Mouse (Mus musculus) cortical plate, adult 2 months (tissue): ENCODE data around the gene Rad54l2.

Source experiments
- CTCF ChIP-seq: fragments of 200-500 bp; IDR thresholded peaks from 2 replicates; pipeline ENCODE4 v1.5.1; 2011; ENCODE audit warnings: mild to moderate bottlenecking, control low read depth, low read length; ENCODE audit not compliant: insufficient read depth; ENCODE audit errors: extremely low read depth
- POLR2A ChIP-seq: fragments of 200-500 bp; IDR thresholded peaks from 2 replicates; pipeline ENCODE4 v1.6.1; 2011; ENCODE audit warnings: mild to moderate bottlenecking, low read length, control low read depth; ENCODE audit not compliant: insufficient read depth; ENCODE audit errors: extremely low read depth

GRCm38 (mm10) chr9:106656820-106657219 lies 132.2 kb downstream of the Rad54l2 start:
- no peak for TF ChIP-seq CTCF
- peak; percentile 37; the same call in 1 of the 2 replicates for TF ChIP-seq POLR2A
